In the genomic region with DNA sequence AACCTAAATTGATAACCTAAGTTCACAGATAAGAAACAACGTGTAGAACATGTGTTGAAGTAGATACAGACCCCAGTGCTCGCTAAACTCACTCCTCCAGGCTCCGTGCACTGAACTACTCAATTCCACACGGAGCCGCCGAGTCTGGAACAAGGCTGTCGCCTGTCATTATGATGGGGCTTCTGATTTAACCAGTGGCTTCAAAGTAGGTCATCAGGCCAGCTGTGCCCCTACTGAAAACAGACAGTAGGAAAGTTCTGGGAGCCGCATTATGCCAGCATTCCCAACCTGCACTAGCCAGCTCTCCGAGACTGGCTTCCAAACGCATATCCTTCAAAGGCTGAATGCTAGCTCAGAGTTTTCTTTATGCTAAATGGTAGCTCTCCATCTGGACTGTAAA, we compare ENCODE assay signal across 17 mouse cellular contexts.
"Had no signal": no experiment of that assay in that cellular context is flagged by ENCODE, and none has a peak within 500 bp of the region (broad histone marks: within the 10 kb centered on the region; RNA-seq: fewer than 3 reads in every experiment).

No protein-coding gene starts in this region.

- H3K27ac ChIP-seq: kidney, postnatal 0 days; limb, embryonic 12.5 days; liver, embryonic 14.5 days; macrophage; midbrain, embryonic 15.5 days; neural tube, embryonic 13.5 days had no signal

- H3K4me2 ChIP-seq: limb, embryonic 12.5 days; lung, embryonic 14.5 days; midbrain, embryonic 11.5 days; midbrain, embryonic 15.5 days; neural tube, embryonic 13.5 days had no signal

- H3K4me3 ChIP-seq: limb, embryonic 12.5 days; megakaryocyte, embryonic 14.5 days; midbrain, embryonic 15.5 days; neural tube, embryonic 13.5 days had no signal

- H3K9ac ChIP-seq: limb, embryonic 12.5 days; liver, embryonic 14.5 days; lung, embryonic 14.5 days; midbrain, embryonic 15.5 days; neural tube, embryonic 13.5 days had no signal

- H3K27me3 ChIP-seq: limb, embryonic 12.5 days; megakaryocyte, embryonic 14.5 days; midbrain, embryonic 15.5 days; neural tube, embryonic 13.5 days had no signal

- H3K9me3 ChIP-seq: limb, embryonic 12.5 days; midbrain, embryonic 15.5 days; neural tube, embryonic 13.5 days had no signal

- ATAC-seq: midbrain, embryonic 15.5 days had no signal

- H3K36me3 ChIP-seq: midbrain, embryonic 15.5 days; neural tube, embryonic 13.5 days had no signal

- H3K4me1 ChIP-seq: megakaryocyte, embryonic 14.5 days had no signal

- DNase-seq: kidney, adult 9 months; kidney, postnatal 36 days; layer of hippocampus, adult 9-11 months; layer of hippocampus, postnatal 36 days; liver; right cerebral cortex, adult 18-20 months; right cerebral cortex, postnatal 25 days; thymus, postnatal 36 days had no signal
